In genomic region chr2:32989376-32989775, GRCm38 (mm10) we compare ENCODE assay signal across 20 mouse cellular contexts. TPM values are rescaled to one million over a fixed set of nuclear protein-coding genes. Genes with fewer than 3 reads are reported as not detected.
DNase-seq lines count a peak whose midpoint lies in the region; ATAC-seq lines count a peak whose summit lies in the region.
"Had no signal": no experiment of that assay in that cellular context is flagged by ENCODE, and none has a peak within 500 bp of the region (broad histone marks: within the 10 kb centered on the region; RNA-seq: fewer than 3 reads in every experiment).

No protein-coding gene starts in this region.

- no peaks in the 10 kb centered on the region for H3K4me1 ChIP-seq in liver, embryonic 12.5 days
- H3K4me1 ChIP-seq: embryonic facial prominence, embryonic 12.5 days; forebrain, embryonic 15.5 days; hindbrain, embryonic 12.5 days had no signal

- no peaks in the 10 kb centered on the region for H3K36me3 ChIP-seq in liver, embryonic 12.5 days
- H3K36me3 ChIP-seq: embryonic facial prominence, embryonic 12.5 days; forebrain, embryonic 15.5 days; heart, embryonic 10.5 days; hindbrain, embryonic 12.5 days had no signal

- DNase-seq in cerebellum, adult 18-20 months, result peak; percentile 42 to 51
- DNase-seq in cerebellum, postnatal 4 days (ENCODE audit: low spot score in 2 of 2), result no peak
- DNase-seq in liver, result no peak
- DNase-seq in 416B (ENCODE audit: low read depth), result peak; percentile 82
- DNase-seq in cerebellum, postnatal 14 days, result peak; percentile 56 to 72
- DNase-seq in c-Kit-positive CD71-positive TER-119-positive erythroid progenitor cells, embryonic 14.5 days (ENCODE audit: low spot score), result no peak
- no peak for DNase-seq in left cerebral cortex, postnatal 14 days (ENCODE audit: low spot score in 2 of 2)
- DNase-seq: adrenal gland, postnatal 10 days; gastrocnemius, postnatal 10 days; heart, adult 18-20 months; heart, postnatal 10 days; heart, postnatal 4 days had no signal

- ATAC-seq in liver, embryonic 12.5 days, result no peak
- ATAC-seq: forebrain, embryonic 15.5 days; hindbrain, embryonic 16.5 days; inflammation-experienced regulatory T-cells, adult 6 months; intestine, postnatal 0 days had no signal

- intact Hi-C loops in left cerebral cortex, postnatal 14 days (cut with DNase I), result no loop called here

- H3K9me3 ChIP-seq in liver, embryonic 12.5 days (replicated peaks), result no peaks in the 10 kb centered on the region
- H3K9me3 ChIP-seq: embryonic facial prominence, embryonic 12.5 days; forebrain, embryonic 15.5 days; heart, embryonic 10.5 days; hindbrain, embryonic 12.5 days had no signal

- H3K4me3 ChIP-seq in liver, embryonic 12.5 days, result no peak overlapping the region
- H3K4me3 ChIP-seq: embryonic facial prominence, embryonic 12.5 days; forebrain, embryonic 15.5 days; heart, embryonic 10.5 days; hindbrain, embryonic 12.5 days had no signal

- H3K27me3 ChIP-seq in liver, embryonic 12.5 days (replicated peaks), result peaks cover 4% of the 10 kb centered on the region
- H3K27me3 ChIP-seq: embryonic facial prominence, embryonic 12.5 days; forebrain, embryonic 15.5 days had no signal

- H3K4me2 ChIP-seq in liver, embryonic 12.5 days, result no peak overlapping the region
- H3K4me2 ChIP-seq: embryonic facial prominence, embryonic 12.5 days; forebrain, embryonic 15.5 days; hindbrain, embryonic 12.5 days had no signal

- H3K27ac ChIP-seq in liver, embryonic 12.5 days, result no peak overlapping the region
- H3K27ac ChIP-seq: embryonic facial prominence, embryonic 12.5 days; forebrain, embryonic 15.5 days; heart, embryonic 10.5 days; hindbrain, embryonic 12.5 days had no signal

- WGBS in liver, embryonic 12.5 days (ENCODE audit: insufficient replicate concordance), result 62% methylated on average over 3 of the region's 3 CpGs

- H3K9ac ChIP-seq in liver, embryonic 12.5 days, result 0 out of 2 replicates have a peak overlapping the region, but pooled peaks have one; percentile 1
- H3K9ac ChIP-seq: embryonic facial prominence, embryonic 12.5 days; forebrain, embryonic 15.5 days; hindbrain, embryonic 12.5 days had no signal

RNA-seq across cellular contexts. Expression of gene Slc2a8, which starts 7.5 kb away (rescaled TPM):
- polyA plus RNA-seq in liver, embryonic 12.5 days (2016; fragmentation: Nextera tagmentation; extraction: Ambion mirVana), result 11.2 and 11.9 TPM in 2 replicates
- 10 to 100 TPM; 25.0 to 27.4 TPM for total RNA-seq in left cerebral cortex, postnatal 14 days (2021)

RNA-seq across cellular contexts. Expression of gene Lrsam1, which starts 28.0 kb away (rescaled TPM):
- polyA plus RNA-seq in liver, embryonic 12.5 days (2016; fragmentation: Nextera tagmentation; extraction: Ambion mirVana), result 3.5 and 4.4 TPM in 2 replicates
- total RNA-seq in left cerebral cortex, postnatal 14 days (2021), result 10 to 100 TPM; 31.1 to 40.6 TPM

RNA-seq across cellular contexts. Expression of gene Rpl12, which starts 28.0 kb away (rescaled TPM):
- polyA plus RNA-seq in liver, embryonic 12.5 days (2016; fragmentation: Nextera tagmentation; extraction: Ambion mirVana), result 171 and 174 TPM in 2 replicates
- total RNA-seq in left cerebral cortex, postnatal 14 days (2021), result 100 to 1,000 TPM; 117 to 120 TPM

Comparison
In these comparisons a context has a peak if more than half of its experiments do, and no peak if none do; other contexts are left out.
1. DNase-seq: peak in cerebellum, adult 18-20 months (2 of 2), 416B (single experiment) and cerebellum, postnatal 14 days (2 of 2); none in cerebellum, postnatal 4 days (0 of 2), liver (single experiment), c-Kit-positive CD71-positive TER-119-positive erythroid progenitor cells, embryonic 14.5 days (single experiment) and left cerebral cortex, postnatal 14 days (0 of 2).